Mouse (Mus musculus): ENCODE measurements around the gene Dip2a. TPM values are rescaled to one million over a fixed set of nuclear protein-coding genes. Genes with fewer than 3 reads are reported as not detected.

The Dip2a gene
- polyA plus RNA-seq, 1 experiment, result 13.2 TPM

- 0 out of 2 replicates have a peak overlapping the region, but pooled peaks have one; percentile 8 for H3K27ac ChIP-seq (ENCODE audit: insufficient read depth, low read depth, low read length)
- WGBS, result 3% methylated on average over 8 of the region's 8 CpGs
- DNase-seq, result peak; percentile 66
- no peaks in the 10 kb centered on the region for H3K36me3 ChIP-seq (ENCODE audit: control insufficient read depth, insufficient read depth, low read length)
- no peaks in the 10 kb centered on the region for H3K4me1 ChIP-seq (ENCODE audit: control insufficient read depth, insufficient read depth, low read length)
- H3K4me3 ChIP-seq (ENCODE audit: insufficient read depth, low read depth, low read length), result no peak overlapping the region; the same call in 1 of the 2 replicates
- H3K27me3 ChIP-seq (replicated peaks; ENCODE audit: control insufficient read depth, insufficient read depth, low read length), result no peaks in the 10 kb centered on the region
- TF ChIP-seq POLR2A (IDR thresholded peaks at IDR 0.05; ENCODE audit: low read depth, low read length) (no peak), CTCF (conservative IDR thresholded peaks at IDR 0.05; ENCODE audit: insufficient read depth, insufficient read length, low read depth, low read length) (no peak)
Measured at GRCm38 (mm10) chr10:76346043-76346491, 976 bp upstream of the Dip2a start.

- DNase-seq, result no peak
- no peaks in the 10 kb centered on the region for H3K27me3 ChIP-seq (replicated peaks; ENCODE audit: control insufficient read depth, insufficient read depth, low read length)
- 3% methylated on average over 12 of the region's 12 CpGs for WGBS
- H3K27ac ChIP-seq (ENCODE audit: insufficient read depth, low read depth, low read length), result peak overlapping the region; percentile 92
- TF ChIP-seq CTCF (conservative IDR thresholded peaks at IDR 0.05; ENCODE audit: insufficient read depth, insufficient read length, low read depth, low read length) (no peak), POLR2A (IDR thresholded peaks at IDR 0.05; ENCODE audit: low read depth, low read length) (no peak)
- H3K4me1 ChIP-seq (ENCODE audit: control insufficient read depth, insufficient read depth, low read length), result no peaks in the 10 kb centered on the region
- H3K36me3 ChIP-seq (ENCODE audit: control insufficient read depth, insufficient read depth, low read length), result no peaks in the 10 kb centered on the region
- peak overlapping the region; percentile 87 for H3K4me3 ChIP-seq (ENCODE audit: insufficient read depth, low read depth, low read length)
Measured at GRCm38 (mm10) chr10:76345540-76345902, 430 bp upstream of the Dip2a start.

DNA sequence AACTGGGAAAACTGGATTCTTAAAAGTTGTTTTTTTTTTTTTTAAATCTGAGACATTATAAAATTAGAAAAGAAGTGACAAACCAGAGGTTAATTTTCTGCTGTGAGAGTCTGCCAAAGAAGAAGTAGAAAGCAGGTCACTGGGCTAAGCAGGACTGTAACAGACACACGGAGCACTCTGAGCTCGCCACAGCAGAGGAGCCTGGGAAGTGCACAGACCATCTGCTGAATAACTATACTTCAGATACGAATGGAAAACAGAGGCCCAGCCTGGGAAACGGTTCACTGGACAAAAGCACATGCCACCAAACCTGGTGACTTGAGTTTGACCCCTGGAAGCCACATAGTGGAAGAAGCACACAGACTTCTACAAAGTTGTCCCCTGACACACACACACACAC is 10.7 kb downstream of the Dip2a start:
- H3K27ac ChIP-seq (ENCODE audit: insufficient read depth, low read depth, low read length), result no peak overlapping the region
- TF ChIP-seq POLR2A (IDR thresholded peaks at IDR 0.05; ENCODE audit: low read depth, low read length), result no peak
- no peak for TF ChIP-seq CTCF (conservative IDR thresholded peaks at IDR 0.05; ENCODE audit: insufficient read depth, insufficient read length, low read depth, low read length)
- H3K4me1 ChIP-seq (ENCODE audit: control insufficient read depth, insufficient read depth, low read length), result 0 out of 2 replicates have a peak, but pooled peaks cover 3% of the 10 kb centered on the region
- no peak overlapping the region for H3K4me3 ChIP-seq (ENCODE audit: insufficient read depth, low read depth, low read length)
- H3K36me3 ChIP-seq (ENCODE audit: control insufficient read depth, insufficient read depth, low read length), result no peaks in the 10 kb centered on the region
- WGBS, result 20% methylated on average over 4 of the region's 4 CpGs
- peak; percentile 27 for DNase-seq
- H3K27me3 ChIP-seq (replicated peaks; ENCODE audit: control insufficient read depth, insufficient read depth, low read length), result no peaks in the 10 kb centered on the region

DNA sequence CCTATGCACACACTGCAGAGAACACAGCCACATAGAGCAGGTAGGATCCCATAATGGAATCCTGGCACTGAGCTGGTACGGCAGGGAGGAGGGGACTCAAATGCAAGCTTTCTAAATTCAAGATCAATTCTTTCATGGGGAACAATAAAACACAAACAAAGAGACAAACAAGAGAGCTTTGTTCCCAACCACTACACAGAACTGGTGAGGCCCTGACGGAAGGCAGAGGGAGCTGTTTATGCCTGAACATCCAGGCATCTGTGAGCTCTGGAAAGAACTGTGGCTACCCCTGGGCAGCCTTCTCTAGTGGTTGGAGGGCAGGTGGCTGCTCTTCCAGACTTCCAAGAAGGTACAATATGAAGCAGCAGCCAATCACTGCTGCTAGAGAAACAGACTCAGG is 13.1 kb downstream of the Dip2a start:
- 0 out of 2 replicates have a peak, but pooled peaks cover 3% of the 10 kb centered on the region for H3K4me1 ChIP-seq (ENCODE audit: control insufficient read depth, insufficient read depth, low read length)
- no peak overlapping the region for H3K27ac ChIP-seq (ENCODE audit: insufficient read depth, low read depth, low read length)
- WGBS, result 87% methylated on average over 2 of the region's 2 CpGs
- TF ChIP-seq POLR2A (IDR thresholded peaks at IDR 0.05; ENCODE audit: low read depth, low read length), result no peak
- no peak for DNase-seq
- no peak overlapping the region for H3K4me3 ChIP-seq (ENCODE audit: insufficient read depth, low read depth, low read length)
- no peaks in the 10 kb centered on the region for H3K27me3 ChIP-seq (replicated peaks; ENCODE audit: control insufficient read depth, insufficient read depth, low read length)
- H3K36me3 ChIP-seq (ENCODE audit: control insufficient read depth, insufficient read depth, low read length), result no peaks in the 10 kb centered on the region

GRCm38 (mm10) chr10:76329093-76329492 is 16.0 kb downstream of the Dip2a start:
- Histone ChIP-seq H3K27me3 (replicated peaks; ENCODE audit: control insufficient read depth, insufficient read depth, low read length) (no peaks in the 10 kb centered on the region), H3K36me3 (ENCODE audit: control insufficient read depth, insufficient read depth, low read length) (no peaks in the 10 kb centered on the region), H3K4me1 (ENCODE audit: control insufficient read depth, insufficient read depth, low read length) (no peaks in the 10 kb centered on the region), H3K4me3 (ENCODE audit: insufficient read depth, low read depth, low read length) (no peak overlapping the region), H3K27ac (ENCODE audit: insufficient read depth, low read depth, low read length) (no peak overlapping the region)
- WGBS, result 91% methylated on average over 4 of the region's 4 CpGs
- no peak for DNase-seq
- TF ChIP-seq POLR2A (IDR thresholded peaks at IDR 0.05; ENCODE audit: low read depth, low read length) (no peak), CTCF (conservative IDR thresholded peaks at IDR 0.05; ENCODE audit: insufficient read depth, insufficient read length, low read depth, low read length) (no peak)

- WGBS, result 83% methylated on average over 3 of the region's 3 CpGs
- TF ChIP-seq CTCF (conservative IDR thresholded peaks at IDR 0.05; ENCODE audit: insufficient read depth, insufficient read length, low read depth, low read length), result no peak
- no peak for TF ChIP-seq POLR2A (IDR thresholded peaks at IDR 0.05; ENCODE audit: low read depth, low read length)
Measured at GRCm38 (mm10) chr10:76328574-76328973, 16.5 kb downstream of the Dip2a start.

GRCm38 (mm10) chr10:76326304-76327006 is 18.6 kb downstream of the Dip2a start:
- 73% methylated on average over 6 of the region's 6 CpGs for WGBS
- Histone ChIP-seq H3K27me3 (replicated peaks; ENCODE audit: control insufficient read depth, insufficient read depth, low read length) (no peaks in the 10 kb centered on the region), H3K4me3 (ENCODE audit: insufficient read depth, low read depth, low read length) (no peak overlapping the region), H3K4me1 (ENCODE audit: control insufficient read depth, insufficient read depth, low read length) (no peaks in the 10 kb centered on the region), H3K27ac (ENCODE audit: insufficient read depth, low read depth, low read length) (no peak overlapping the region), H3K36me3 (ENCODE audit: control insufficient read depth, insufficient read depth, low read length) (no peaks in the 10 kb centered on the region)
- DNase-seq, result peak; percentile 51
- TF ChIP-seq POLR2A (IDR thresholded peaks at IDR 0.05; ENCODE audit: low read depth, low read length) (no peak), CTCF (conservative IDR thresholded peaks at IDR 0.05; ENCODE audit: insufficient read depth, insufficient read length, low read depth, low read length) (peak; percentile 54)

More at GRCm38 (mm10) chr10:76328574-76328973, 16.5 kb downstream of the Dip2a start:
- Histone ChIP-seq H3K27ac (ENCODE audit: insufficient read depth, low read depth, low read length) (no peak overlapping the region), H3K27me3 (replicated peaks; ENCODE audit: control insufficient read depth, insufficient read depth, low read length) (no peaks in the 10 kb centered on the region), H3K36me3 (ENCODE audit: control insufficient read depth, insufficient read depth, low read length) (no peaks in the 10 kb centered on the region), H3K4me3 (ENCODE audit: insufficient read depth, low read depth, low read length) (no peak overlapping the region), H3K4me1 (ENCODE audit: control insufficient read depth, insufficient read depth, low read length) (no peaks in the 10 kb centered on the region)
- DNase-seq, result no peak

All from kidney, adult 2 months (tissue).